Mouse (Mus musculus) frontal cortex, postnatal 14 days (tissue): ENCODE data around the gene Foxl1.

ENCODE experiments used
- DNase-seq, 2 experiments: peaks; one replicate each; pipeline ENCODE4 v3.0.0; 2022; ENCODE audit warnings: low spot score in 2 of 2

Foxl1 gene

DNA sequence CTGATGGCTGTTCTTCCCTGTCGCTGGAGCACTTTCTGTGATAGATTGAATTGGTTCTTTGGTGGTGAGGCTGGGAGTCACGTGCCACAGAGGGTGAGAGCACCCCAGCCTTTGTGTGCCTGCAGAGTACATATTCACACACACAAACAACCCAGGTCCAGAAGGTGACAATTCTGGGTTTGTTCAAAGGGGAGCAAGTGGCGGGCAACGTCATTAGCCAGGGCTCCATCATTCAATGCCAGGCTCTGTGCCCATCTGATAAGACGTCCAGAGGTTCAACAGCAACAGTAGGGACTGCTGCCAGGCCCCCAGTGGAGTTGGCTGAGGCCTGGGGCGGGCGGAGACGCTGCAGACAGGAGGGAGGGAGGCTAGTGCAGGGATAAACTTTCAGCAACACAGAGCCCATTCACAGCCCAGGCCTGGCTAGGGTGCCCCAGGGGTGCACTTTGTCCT, 36.3 kb downstream of the Foxl1 start:
- no peak for DNase-seq

DNA sequence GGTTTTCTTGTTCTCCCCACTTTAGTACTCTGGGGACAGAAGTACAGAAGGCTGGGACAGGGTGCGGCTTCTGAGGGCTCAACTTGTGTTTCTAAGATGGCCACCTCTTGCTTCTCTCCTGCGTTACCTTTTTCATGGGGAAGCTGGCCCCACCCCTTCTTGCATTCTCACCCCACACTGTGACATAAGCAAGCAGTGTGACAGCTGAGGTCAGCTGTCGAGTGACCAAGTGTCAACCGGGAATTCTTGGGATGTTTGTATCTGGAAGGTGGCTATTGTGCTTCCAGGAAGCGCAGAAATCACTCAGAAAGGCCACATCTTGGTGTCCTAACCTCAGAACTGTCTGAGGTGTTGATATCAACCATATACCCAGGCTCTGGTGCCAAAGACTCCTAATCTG, 40.3 kb downstream of the Foxl1 start:
- no peak for DNase-seq

DNA sequence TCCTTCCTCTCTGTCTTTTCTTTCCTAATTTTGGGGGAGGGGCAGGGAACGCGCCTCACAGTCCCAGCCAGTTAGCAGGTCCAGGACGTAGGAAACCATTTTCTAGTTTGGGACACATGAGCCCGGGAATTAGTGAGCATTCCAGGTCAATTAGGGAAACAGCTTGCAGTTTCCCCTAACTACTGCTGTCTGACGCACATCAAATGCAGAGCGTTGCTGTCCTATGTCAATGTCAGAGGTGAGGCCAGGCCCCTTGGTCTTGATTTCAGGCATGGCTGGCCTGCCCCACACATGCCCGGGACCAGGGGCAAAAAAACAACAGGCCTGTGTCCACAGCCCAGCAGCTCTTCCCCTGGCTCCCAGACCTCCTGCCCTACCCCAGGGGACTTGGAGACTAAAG, 42.4 kb downstream of the Foxl1 start:
- no peak for DNase-seq

DNA sequence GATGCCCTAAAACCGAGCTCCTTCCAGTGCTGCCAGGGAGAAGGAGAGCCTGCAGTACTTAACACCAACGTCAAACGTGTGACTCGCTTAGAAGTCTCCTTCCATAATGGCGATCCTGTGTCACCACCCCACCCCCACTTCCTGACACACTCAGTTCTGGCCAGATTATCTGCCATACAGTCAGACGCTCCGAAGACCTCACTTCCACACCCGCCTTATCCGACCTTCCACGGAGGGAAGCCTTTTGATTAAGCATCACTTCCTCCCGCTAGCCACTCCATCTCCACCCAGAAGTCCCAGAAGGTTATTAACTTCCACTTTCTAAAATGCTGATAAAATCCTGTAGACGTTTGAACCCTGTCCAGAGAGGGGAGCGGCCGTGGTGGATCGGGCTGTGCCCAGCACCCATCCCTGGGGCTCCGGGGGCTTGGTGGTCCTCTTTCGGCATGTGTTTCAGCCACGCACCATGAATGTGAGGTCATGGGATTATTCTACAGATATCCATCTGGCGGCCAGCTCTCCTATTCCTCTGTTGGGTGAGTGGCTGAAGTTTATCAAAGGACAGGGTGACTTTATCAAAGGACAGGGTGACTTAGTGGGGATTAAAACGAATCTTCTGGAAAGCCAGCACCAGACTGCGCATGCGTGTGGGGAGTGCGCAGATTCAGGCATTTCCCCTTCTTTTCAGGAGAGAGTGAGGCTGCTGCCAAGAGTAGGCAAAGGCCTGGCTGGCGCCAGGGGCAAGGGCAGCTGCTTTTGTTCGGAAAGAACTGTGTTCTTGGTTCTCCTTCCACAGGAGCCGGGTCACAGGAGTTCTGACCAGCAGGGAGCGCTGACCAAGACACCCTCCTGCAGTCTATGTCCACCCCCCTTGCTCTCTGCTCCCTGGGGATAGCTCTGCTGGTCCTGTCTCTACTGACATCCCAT, 43.1 kb downstream of the Foxl1 start:
- peak; percentile 10 to 16 for DNase-seq

DNA sequence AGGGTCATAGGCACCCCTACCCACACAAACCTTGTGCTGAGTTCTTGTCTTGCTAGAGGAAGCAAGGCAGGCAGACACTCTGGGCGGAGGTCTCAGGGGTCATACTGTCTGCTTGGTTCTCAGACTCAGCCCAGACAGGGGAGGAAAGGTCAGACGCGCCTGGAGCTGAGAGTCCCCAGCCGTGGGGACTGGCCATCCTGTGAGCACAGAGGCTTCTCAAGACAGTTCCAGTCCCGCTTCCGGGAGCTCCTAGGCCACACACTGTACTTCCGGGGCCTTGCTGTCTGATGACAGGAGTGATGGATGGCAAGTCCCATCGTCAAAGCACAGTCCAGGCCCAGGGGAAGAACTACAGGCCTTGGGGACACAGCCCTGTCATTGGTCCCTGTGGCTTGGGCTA, 44.8 kb downstream of the Foxl1 start:
- DNase-seq = no peak

DNA sequence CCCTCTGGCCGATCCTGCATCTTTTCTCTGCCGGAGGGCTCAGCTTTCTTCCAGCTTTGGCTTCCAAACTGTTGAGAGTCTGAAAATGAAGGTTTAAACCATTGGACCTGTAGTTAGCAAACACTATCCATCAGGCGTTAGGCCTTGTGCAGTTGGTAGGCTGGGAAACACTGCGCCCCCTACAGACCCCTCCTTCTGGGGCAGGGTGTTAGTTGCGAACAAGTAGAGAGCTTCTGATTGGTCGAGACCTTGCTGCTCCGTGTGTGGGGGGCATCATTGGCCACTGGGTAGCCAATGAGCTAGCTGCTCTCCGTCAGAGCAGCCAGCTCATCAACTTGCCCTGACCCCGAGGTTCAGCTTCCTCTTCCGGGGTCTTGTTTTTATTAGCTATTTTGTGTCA, 46.4 kb downstream of the Foxl1 start:
- no peak for DNase-seq

DNA sequence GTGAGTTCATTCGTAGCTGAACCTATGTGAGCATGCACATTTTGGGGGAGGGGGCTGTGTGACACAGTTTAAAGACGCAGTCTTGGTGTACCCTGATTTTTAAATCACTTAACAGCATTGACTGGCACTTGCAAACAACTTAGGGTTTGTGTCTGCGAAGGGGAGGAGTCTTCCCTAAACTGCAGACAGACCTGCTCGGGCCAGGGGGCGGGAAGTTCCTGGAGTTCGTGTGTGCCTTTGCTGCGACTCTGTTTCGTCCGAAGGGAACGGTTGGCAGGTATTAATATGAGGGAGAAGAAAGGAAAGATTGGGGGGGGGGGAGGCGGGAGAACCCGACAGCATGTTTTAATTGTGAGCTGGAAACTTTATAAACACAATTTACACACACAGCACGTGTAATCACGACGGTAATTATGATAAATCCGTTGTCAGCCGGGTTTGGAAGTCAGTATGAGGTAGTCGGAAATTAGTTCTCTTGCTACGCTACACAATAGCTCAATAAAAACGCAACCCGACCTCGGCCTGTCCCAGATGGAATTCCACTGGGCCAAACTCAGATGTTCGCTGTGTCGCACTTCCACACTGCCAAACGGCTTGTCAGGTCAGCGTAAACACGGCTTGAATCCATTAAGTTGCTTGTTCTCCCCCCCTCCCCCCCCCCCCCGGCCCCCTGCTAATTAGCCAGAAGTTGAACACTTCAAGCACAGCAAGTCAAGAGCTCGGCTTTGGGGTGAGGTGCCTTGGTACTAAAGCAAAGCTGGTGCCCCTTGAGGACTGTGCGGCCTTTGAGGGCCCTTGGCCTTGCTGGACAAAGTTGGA, 47.2 kb downstream of the Foxl1 start:
- DNase-seq = no peak

DNA sequence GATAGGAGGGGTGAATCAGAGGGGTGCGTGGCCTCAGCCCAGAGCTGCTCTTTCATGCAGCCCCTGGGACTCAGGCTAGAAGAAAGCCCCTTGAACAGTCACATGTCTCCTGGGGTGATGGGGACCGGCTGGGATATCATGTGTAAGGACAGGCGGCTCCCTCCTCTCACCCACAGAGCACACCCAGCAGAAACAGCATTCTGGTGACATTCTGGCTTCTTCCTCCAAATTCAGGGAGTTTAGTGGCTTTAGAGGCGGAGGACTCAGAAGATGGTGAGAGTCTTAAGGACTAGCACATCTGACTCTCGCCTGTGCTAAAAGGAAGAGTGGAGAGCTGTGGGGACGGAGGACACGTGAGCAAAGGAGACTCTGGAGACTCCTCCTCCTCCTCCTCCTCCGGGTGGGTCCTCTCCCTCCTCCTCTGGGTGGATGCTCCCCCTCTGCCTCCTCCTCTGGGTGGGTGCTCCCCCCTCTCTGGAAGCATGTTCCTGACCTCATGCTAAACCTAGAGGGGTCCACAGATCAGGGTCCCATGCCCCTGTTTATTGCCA, 47.9 kb downstream of the Foxl1 start:
- DNase-seq = no peak

DNA sequence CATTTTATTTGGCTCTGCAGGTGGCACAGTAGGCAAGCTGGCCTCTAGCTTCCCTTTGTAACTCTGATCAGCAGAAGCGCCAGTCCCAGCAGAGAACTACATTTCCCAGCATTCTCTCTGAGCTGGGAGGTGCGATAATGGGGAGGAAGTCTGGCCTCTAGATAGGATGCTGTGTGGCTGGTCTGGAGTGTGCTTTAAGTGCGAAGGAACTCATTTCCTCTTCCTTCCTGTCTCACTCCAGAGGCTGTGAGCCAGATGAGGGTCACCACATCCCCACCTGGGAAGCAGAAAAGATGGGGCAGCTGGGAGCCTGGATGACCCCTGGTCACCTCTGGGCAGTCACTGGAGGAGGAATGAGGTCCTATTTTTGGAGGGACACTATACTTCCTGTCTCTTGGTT, 48.6 kb downstream of the Foxl1 start:
- no peak for DNase-seq
